Mouse (Mus musculus): ENCODE results near the gene Olfr224.
"Not testable (repeated sequence)": the region's sequence is repeated elsewhere in the genome, so short reads cannot be mapped to it uniquely, and the experiment has no call there.

- not testable (repeated sequence) for TF ChIP-seq CTCF (IDR thresholded peaks at IDR 0.05; ENCODE audit: low read depth, low read length); POLR2A (IDR thresholded peaks at IDR 0.05; ENCODE audit: insufficient read depth, low read length)
These were observed 51.4 kb downstream of the Olfr224 start for GRCm38 (mm10) chr11:58518916-58519315.
